Mouse (Mus musculus) lung, postnatal 36 days (tissue): ENCODE measurements around the gene Pecr.
A peak's percentile ranks its signal among the peaks of the same experiment; 100 is the strongest.

Experiments used
- DNase-seq: peaks from one replicate; pipeline ENCODE4 v3.0.0; 2022; ENCODE audit warnings: mixed read lengths

Gene Pecr

DNA sequence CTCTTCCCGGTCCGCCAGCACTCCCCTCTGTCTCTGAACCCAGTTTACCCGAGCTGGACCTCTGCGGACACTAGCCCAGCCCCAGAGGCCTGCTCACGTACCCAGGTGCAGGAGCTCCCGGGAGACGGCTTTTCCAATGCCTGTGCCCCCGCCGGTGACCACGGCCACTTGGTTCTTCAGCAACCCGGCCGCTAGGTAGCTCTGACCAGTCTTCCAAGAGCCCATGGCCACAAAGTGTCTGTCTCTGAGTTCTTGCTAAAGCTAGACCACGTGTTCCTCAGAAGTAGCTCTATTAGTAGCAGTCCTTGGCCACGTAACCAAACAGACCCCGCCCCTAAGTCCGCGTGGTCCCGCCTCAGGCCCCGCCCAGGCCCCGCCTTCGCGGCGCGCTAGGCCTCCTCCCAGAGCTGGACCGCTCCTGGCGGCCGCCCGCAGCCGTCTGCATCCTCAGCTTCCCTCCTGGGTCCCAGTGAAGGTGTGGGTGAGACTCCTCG is at the start of gene Pecr, which contains the start of gene Tmem169:
Gene Pecr, minus strand, starts transcription at position 323 of the 494 bp plus-strand sequence.
Gene Tmem169, plus strand, starts transcription at position 378 of the 494 bp plus-strand sequence.
- peak; percentile 95 for DNase-seq

DNA sequence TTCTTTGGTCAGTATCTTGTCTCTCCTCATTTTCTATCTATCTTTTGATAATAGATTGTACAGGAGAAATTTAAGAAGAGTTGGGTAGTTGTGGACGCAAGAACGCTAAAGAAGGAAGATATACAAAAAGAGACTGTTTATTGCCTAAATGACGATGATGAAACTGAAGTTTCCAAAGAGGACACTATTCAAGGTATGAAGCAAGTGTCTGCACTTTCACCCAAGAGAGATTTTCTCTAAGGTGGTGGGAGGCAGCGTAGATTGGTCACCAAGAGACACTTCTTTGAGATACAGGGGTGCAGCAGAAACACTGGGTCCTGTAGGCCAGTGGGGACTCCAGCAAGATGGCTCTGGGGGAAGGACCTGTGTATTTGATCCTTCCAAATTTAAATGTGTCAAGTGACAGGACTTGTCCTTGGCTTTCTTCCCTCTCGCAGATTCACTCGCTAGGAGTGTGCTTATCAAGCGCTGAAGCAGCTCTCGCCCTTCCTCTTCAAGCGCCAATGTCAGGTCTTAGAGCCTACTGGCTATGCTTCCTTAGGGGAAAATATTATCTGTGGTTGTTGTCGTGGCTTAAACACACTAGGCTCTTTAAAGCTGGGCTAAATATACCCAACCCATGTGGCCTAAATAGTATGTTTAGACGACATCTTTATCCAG is 42.2 kb upstream of the Pecr start:
- no peak for DNase-seq

DNA sequence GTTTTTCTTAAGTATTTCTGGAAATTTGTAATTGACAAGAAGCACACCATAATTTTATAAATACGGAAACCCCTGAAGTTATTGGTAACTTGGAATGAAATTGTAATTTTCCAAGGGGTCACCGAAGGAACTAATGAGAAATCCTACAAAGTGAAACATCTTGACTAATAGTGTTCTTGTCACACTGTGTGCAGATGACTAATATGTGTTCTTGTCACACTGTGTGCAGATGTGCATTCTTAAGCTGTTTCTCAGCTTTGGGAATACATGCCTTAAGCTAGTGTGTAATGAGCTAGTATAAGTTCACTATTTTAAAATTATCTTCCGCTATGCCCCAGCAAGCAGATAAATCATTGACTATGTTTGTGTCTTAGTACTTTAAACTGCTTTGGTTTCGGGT is 39.1 kb upstream of the Pecr start:
- no peak for DNase-seq

DNA sequence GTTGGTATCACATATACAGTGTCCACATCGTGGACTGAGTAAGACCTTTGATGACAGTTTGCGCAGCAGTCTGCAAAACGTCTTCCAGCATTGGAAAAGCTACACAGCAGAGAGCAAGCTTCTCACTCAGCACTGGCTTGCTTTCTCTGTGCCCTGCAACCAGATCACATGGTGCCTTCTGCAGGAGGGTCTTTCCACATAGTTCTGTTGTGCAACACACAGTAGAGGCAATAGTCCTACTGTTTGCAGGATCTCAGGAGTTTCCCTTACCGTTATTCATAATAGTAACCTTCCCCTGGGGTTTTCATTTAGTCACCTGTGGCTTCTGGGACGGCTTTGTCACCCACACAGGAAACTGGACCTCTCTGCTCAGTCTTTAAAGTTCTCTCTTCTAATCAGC is 36.6 kb upstream of the Pecr start:
- DNase-seq, result peak; percentile 21

DNA sequence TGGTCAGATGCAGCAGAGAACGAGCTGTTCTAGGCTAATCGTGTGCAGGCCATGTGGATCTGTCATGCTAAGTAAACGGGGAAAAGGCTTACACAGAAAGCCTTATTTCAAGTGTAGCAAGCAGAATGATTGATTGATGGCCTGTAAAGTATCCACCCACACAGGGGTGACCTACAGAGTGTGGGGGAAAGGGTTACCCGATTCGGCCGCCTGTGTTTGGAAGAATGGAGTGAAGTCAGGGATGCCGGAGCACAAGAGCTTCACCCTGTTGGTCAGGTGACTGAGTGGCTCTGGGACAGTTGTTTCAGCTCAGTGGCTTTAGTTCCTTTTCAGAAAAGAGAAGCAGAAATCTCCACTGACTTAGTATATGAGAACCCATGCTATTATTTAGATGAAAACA is 32.8 kb upstream of the Pecr start:
- DNase-seq, result no peak

DNA sequence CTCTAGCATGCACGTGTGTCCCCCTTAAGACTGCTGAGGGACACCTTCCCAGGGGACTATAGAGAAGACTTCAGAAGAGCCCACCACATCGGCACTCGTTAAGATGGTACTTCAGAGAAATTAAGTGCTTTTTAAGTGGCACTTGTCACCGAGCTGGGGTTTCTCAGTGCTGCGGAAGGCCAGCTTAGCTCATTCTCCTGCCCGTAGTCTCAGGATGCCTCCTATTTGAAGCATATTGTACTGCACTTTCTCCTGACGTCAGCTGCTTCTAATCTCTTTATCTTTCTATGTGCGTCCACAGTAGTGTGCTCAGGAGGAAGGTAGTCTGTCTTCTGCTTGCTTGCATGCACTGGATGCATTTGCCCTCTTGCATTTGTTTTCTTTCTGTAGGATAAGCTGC is 32.3 kb upstream of the Pecr start:
- no peak for DNase-seq

DNA sequence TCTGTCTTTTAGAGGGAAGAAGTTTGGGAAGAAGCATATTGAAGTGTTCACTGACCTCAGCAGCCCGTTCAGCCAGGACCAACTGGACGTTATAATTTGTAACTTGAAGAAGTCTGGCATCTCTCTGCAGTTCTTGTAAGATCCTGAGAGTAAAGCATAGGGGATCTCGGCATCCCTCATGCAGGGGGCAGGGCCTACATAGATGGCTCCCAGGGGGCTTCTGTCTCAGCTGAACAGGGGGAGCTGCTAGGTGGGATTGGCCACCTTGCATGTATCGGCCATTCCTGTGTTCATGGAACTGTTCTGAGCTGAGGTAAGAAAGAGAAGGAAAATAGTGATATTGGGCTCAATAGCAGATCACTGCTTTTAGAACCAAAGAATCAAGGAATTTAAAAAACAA is 31.3 kb upstream of the Pecr start:
- no peak for DNase-seq

DNA sequence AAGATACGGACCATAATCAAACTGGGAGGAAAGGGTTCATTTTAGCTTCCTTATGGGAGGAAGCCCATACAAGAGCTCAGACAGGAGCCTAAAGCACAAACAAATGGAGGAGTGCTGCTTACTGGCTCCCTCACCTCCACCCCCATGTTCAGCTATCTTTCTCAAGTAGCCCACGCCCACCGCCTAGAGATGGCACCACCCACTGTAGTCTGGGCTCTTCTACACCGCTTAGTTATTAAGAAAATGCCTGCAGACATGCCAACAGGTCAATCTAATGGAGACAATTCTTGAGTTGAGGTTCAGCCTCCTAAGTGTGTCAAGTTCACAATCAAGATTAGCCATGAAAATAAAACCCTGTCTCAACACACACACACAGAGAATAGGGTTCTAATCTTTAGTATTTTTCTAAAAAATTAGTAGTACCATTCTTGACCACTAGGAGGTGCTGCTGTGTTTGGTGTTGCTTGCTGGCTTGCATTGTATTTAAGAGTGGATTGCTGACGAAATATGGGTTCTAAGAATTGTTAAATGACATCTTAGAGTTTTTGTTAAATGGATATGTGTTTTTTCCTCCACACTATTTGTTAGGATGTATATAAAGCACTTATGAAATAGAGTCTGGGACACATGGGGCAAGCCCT is 29.4 kb upstream of the Pecr start:
- DNase-seq, result peak; percentile 48

DNA sequence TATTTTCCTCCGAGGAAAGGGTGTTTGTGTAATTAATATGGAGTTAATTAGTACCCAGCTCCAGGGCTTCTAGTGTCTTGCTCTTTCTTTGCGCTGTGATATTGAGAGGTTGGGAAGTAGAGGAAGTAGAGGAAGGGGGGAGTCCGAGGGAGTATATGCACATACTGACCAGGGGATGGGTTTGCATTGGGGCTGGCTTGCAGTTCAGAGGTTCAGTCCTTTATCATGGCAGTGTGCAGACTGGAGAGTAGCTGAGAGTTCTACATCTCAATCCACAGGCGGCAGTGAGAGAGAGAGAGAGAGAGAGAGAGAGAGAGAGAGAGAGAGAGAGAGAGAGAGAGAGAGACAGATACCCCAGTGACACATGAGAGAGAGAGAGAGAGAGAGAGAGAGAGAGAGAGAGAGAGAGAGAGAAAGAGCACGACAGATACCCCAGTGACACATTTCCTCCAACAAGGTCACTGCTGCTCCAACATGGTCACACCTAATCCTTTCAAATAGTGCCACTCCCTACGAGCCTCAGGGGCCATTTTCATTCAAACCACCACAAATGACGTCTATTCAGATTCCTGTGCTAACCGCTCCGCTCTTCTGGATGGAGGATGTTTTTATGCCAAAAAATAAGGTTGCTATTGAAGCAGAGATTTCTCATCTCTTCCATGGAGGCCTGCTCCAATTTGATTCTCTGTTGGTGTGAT is 28.7 kb upstream of the Pecr start:
- DNase-seq, result no peak

DNA sequence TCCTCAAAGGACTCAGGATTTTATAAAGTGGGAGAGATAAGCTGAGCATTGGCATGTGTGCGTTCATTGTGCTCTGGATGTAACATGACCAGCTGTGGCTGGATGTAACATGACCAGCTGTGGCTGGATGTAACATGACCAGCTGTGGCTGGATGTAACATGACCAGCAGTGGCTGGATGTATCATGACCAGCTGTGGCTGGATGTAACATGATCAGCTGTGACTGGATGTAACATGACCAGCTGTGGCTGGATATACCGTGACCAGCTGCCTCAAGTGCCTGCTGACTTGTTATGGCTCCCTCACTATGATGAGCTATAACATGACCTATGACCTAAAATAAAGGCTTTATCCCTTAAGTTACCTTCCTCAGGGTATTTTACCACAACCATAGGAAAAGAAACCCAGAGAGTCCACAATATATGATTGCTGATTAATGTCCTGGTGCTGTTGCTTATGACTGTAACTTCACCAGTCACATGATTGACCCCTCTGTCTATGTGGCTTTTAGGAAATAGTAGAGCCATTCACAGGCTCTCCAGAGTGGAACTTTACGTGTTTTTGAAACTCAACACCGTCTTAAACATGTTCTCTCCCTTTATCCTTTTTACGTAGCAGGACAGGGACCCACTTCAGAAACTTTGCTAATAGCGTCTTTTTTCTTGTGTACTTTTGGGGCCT is 25.8 kb upstream of the Pecr start:
- DNase-seq, result no peak

DNA sequence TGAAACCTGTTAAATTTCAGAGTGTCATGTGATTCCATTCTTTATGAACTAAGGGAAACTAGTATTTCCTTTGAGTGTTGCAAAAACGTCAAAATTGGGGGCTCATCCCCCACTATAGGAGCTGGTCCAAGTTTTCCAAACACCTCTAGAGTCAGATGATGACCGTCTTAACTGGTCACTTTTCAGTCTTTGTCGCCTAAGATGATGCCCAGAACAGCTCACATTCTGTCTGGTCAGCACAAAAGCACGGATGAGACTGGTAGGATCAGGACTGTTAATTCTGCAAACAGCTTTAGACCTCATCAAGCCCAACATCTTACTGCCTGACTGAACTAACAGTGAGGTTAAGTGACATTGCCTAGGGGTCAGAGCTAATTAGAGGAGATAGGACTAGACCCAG is 24.8 kb upstream of the Pecr start:
- no peak for DNase-seq

DNA sequence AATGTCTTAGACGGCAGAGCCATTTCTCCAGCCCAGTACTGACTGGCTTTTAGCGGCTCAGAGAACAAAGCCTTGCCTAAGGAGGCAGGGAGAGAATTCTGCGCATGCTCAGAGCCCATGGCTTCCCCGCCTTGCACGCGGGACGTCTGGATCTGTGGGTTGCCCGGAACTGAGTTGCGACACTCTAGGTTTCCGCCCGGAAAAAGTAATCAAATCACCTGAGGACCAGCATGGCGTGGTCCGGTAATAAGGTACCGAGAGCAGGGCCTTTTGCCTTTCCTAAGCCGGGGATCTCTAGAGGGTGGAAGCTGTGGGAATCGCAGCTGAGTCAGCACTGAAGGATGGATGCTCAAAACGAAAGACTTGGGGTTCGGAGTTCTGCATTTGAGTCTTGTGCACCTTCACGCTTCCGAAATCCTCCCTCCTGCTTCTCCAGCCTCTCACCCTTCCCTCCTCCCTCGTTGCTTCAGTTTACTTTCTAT is 23.2 kb upstream of the Pecr start, which contains the start of gene Xrcc5:
Gene Xrcc5, plus strand, starts transcription at position 105 of the 482 bp plus-strand sequence.
- DNase-seq, result peak; percentile 95

DNA sequence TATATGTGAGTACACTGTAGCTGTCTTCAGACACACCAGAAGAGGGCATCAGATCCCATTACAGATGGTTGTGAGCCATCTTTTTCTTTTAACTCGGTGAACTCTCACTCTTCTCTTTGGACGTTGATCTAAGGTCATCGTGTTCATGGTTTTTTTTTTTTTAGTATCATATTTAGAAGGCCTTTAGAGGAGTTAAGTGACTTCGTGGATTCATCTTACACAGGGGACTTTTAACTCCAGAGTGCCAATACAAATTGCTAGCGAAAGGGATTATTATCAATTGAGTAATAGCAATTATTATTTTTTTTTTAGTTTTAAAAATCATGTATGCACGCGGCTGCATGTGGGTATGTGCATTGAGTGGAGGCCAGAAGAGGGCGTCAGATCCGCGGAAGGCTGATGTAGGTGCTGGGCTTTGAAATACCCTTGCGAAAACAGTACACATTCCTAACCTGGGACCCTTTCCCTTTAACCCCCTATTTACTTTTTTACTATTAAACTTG is 22.6 kb upstream of the Pecr start:
- peak; percentile 47 for DNase-seq

DNA sequence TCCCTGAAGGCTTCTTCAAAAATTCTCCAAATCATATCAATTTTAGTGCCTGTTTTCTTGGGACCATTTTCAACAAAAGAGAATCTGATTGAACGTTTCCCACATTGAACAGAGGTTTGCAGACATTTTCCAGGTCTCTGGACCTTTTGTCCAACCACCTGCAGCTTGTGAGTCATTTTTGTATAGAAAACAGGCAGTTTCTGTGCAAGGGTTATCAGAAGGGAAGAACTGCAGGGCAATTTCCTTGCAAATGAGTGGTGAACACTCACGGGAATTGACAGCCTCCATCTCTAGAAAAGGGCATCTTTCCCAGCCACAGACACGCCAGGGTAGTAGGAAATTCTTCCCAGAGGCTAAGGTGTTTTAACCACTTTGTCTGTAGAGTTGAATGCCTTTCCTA is 22.1 kb upstream of the Pecr start:
- no peak for DNase-seq

DNA sequence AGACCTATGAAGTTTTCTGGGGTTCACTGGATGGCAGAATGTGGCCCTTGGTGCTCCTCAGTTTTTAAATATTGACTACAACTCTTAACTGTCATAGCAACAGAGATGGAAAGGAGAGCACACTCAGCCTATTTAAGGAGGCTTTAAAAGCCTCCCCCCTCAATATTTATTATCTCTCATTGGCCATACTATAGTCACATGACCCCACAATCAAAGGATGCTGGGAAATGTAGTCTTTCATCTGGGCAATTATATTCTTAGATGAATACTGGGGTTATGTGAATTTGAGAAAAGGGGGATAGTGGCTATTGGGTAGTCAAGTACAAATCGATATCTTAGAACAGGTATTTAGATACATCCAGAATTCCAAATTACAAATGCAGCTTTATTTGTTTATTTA is 17.7 kb upstream of the Pecr start:
- no peak for DNase-seq

DNA sequence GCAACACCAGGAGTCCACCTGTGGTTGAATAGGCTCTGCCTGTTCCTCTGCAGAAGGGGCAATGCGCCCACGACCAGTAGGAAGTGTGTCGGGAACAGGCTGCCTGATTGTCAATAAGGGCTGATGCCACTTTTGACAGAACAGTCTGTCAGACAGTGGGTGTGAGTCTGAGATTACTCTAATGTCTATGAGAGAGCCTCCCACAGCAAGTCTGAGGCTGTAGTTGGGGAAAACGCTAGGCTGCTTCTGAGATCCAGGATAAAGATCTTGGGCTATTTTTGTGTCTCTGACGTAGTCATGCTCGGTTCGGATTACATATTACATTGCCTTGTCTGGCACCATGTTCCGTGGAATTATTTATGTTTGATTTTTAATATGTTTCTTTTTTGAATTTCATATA is 11.6 kb upstream of the Pecr start:
- no peak for DNase-seq

DNA sequence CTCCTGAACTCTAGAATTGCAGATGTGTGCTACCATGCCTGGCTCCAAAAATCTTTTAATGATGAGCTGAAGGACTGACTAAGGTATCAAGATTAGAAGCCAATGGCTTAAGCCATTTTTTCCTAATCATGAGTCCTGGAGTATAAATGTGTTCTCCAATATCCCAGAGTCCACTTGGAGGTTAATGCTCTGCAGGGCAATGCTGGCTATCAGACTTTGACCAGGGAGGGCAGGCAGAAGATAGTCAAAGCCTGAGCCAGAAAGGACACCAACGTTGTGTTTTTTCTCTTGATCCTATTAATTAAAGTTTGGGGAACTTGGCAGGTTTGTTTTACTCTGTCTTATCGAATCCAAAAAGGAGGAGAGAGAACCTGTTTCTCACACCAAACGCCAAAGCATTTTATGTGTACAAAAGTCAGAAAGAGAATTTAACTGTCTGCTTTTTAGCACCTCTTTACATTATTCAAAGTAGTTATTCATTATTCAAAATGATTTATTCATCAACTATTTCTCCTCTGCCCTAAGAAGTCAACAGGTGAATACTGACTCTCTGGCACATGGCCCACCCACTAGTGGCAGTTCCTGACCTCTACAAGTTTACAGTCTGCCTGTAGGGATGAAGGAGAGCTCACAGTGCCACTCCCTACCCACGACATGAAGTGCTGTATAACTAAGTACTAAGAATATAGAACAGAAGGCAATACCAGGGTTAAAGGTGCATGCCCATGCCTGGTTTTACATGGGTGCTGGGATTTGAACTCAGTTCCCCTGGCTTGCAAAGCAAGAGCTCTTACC is 10.0 kb upstream of the Pecr start:
- no peak for DNase-seq

DNA sequence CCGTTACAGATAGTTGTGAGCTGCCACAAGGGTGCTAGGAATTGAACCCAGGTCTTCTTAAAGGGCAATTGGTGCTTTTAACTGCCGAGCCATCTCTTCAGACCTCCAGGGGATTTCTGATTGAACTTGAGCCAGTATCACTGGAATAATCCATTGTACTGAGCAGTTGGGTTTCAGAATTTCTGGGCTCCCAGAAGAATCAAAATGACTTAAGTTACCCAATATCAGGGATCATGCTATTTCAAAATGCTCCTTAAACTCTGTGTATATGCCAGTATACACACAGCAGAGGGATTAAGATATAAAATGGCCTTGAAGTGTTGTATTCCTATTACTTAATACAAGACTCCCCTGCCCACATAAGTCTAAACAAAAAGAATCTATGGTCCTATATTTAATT is 7.8 kb upstream of the Pecr start:
- DNase-seq, result no peak

DNA sequence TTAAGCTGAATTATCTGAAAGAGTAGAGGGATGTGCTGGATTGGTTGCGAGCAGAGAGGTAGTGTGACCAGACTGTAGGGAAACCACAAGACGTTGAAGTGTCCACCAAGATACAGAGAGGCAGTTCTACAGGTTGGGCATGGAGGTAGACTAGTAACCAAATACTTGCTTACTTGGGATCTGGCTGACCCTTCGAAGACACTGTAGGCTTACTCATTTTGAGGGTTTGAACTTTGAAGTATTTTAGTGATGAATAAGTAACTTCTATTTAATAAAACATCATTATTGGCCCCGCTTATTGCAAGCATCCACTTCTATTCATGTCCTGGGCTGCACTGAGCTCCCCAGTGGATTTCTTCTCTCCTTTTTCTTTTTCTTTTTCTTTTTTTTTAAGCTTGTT is 7.3 kb upstream of the Pecr start:
- DNase-seq, result no peak

DNA sequence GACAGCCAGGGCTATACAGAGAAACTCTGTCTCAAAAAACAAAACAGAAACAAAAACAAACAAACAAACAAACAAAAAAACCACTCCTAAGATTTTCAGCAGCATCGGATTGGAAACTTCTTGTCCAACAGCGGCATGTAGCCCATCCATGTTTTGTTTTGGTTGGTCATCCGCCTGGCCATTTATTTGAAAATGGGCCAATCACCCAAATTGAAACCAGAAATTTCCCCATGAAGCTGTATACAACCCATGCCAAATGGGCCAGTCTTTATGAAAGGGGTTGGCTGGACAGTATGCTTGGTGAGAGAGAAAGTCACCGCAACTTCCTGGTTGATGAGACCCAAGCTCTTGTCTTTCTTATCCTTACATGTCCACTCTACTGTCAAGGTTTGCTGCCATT is 6.8 kb upstream of the Pecr start:
- no peak for DNase-seq

DNA sequence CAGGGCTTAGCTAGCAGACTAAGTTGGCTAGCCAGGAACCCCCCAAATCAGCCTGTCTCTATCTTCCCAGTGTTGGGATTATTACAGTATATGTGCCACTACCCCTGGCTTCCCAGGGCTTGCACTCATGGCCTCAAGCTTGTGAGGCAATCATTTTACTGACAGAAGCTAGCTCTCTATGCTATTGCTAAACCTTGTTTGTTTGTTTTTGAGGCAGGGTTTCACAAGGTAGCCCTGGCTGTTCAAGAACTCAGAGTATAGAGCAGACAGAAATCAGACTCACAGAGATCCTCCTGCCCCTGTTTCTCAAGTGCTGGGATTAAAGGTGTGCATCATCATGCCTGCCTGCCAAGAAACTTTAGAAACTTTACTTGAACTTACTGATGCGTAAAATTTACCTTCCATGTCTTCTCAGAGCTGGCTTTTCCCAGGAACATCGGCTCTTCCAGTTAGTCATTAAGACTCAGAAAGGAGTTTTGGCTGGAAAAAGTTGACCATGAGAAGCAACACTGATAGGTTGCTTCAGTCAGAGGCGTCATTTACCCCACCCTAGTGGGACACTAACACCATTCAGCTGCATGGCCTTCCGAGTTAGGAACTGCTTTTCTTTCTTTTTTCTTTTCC is 4.5 kb upstream of the Pecr start:
- no peak for DNase-seq

DNA sequence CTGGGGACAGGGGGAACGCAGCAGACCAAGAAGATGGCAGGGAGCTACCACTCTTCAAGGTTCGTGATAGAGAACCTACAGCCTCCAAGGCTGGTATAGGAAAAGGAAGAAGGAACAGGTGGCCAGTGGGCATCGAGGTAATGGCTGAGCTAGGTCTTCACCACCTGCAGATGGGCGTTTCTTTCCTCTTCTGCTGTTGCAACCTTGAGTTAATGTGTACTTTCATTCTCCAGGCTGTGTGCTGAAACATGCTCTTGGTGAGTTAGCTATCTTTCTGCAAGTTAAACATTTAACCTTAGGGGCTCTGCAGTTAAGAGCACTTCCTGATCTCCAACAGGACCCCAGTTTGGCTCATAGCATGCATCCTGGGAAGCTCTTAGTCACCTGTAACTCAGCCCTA is 3.8 kb upstream of the Pecr start:
- no peak for DNase-seq
